Mouse (Mus musculus) brain, embryonic 14.5 days (tissue): ENCODE data around the gene Col6a5.

ENCODE experiments used
- CTCF ChIP-seq: fragments of 200-500 bp; IDR thresholded peaks from 2 replicates; pipeline ENCODE4 v1.5.1; 2012; ENCODE audit warnings: inconsistent platforms, mild to moderate bottlenecking, moderate library complexity, borderline replicate concordance; ENCODE audit not compliant: insufficient read depth, insufficient read length; ENCODE audit errors: extremely low read depth
- POLR2A ChIP-seq: fragments of 200-500 bp; IDR thresholded peaks from 2 replicates; pipeline ENCODE4 v1.6.1; 2012; ENCODE audit warnings: mild to moderate bottlenecking, inconsistent platforms, borderline replicate concordance; ENCODE audit not compliant: poor library complexity, insufficient read depth, insufficient read length, severe bottlenecking; ENCODE audit errors: extremely low read depth

- TF ChIP-seq CTCF = peak; percentile 25; the same call in 1 of the 2 replicates
- TF ChIP-seq POLR2A = no peak
These were observed 125.6 kb downstream of the Col6a5 start for GRCm38 (mm10) chr9:105834799-105835198.
